In genomic region chr8:21911931-21912330, GRCm38 (mm10) we compare ENCODE assay signal across 29 mouse cellular contexts. TPM values are rescaled to one million over a fixed set of nuclear protein-coding genes. Genes with fewer than 3 reads are reported as not detected.
"Had no signal": no experiment of that assay in that cellular context is flagged by ENCODE, and none has a peak within 500 bp of the region (broad histone marks: within the 10 kb centered on the region; RNA-seq: fewer than 3 reads in every experiment).

No protein-coding gene starts in this region.

- DNase-seq: cerebellum, adult 9-11 months; cerebellum, postnatal 10 days; cerebellum, postnatal 14 days; cerebellum, postnatal 25 days; embryo, embryonic 11 days; forebrain, postnatal 0 days; gastrocnemius, adult 2 months; gastrocnemius, postnatal 14 days; gastrocnemius, postnatal 25 days; gastrocnemius, postnatal 36 days; heart, adult 11 months; heart, adult 18-20 months; heart, adult 2 months had no signal

- H3K27ac ChIP-seq: embryonic facial prominence, embryonic 10.5 days; embryonic facial prominence, embryonic 12.5 days; embryonic facial prominence, embryonic 13.5 days; embryonic facial prominence, embryonic 15.5 days; forebrain, embryonic 10.5 days; forebrain, embryonic 12.5 days; forebrain, embryonic 13.5 days; forebrain, embryonic 15.5 days; gastrocnemius, adult 2 months; heart, adult 2 months; heart, embryonic 10.5 days had no signal

- H3K9me3 ChIP-seq: embryonic facial prominence, embryonic 10.5 days; embryonic facial prominence, embryonic 12.5 days; embryonic facial prominence, embryonic 13.5 days; embryonic facial prominence, embryonic 15.5 days; forebrain, embryonic 10.5 days; forebrain, embryonic 12.5 days; forebrain, embryonic 13.5 days; forebrain, embryonic 15.5 days; heart, embryonic 10.5 days had no signal

- H3K9ac ChIP-seq: embryonic facial prominence, embryonic 12.5 days; embryonic facial prominence, embryonic 13.5 days; embryonic facial prominence, embryonic 15.5 days; forebrain, embryonic 12.5 days; forebrain, embryonic 13.5 days; forebrain, embryonic 15.5 days; forebrain, postnatal 0 days had no signal

- H3K36me3 ChIP-seq: embryonic facial prominence, embryonic 10.5 days; embryonic facial prominence, embryonic 12.5 days; embryonic facial prominence, embryonic 13.5 days; embryonic facial prominence, embryonic 15.5 days; forebrain, embryonic 10.5 days; forebrain, embryonic 12.5 days; forebrain, embryonic 15.5 days; heart, embryonic 10.5 days had no signal

- H3K4me3 ChIP-seq: embryonic facial prominence, embryonic 10.5 days; embryonic facial prominence, embryonic 12.5 days; embryonic facial prominence, embryonic 13.5 days; embryonic facial prominence, embryonic 15.5 days; erythroblast, embryonic 14.5 days; forebrain, embryonic 10.5 days; forebrain, embryonic 12.5 days; forebrain, embryonic 13.5 days; forebrain, embryonic 15.5 days; gastrocnemius, adult 2 months; heart, adult 2 months; heart, embryonic 10.5 days had no signal

- H3K4me1 ChIP-seq: embryonic facial prominence, embryonic 10.5 days; embryonic facial prominence, embryonic 12.5 days; embryonic facial prominence, embryonic 13.5 days; embryonic facial prominence, embryonic 15.5 days; forebrain, embryonic 12.5 days; forebrain, embryonic 13.5 days; forebrain, embryonic 15.5 days; heart, embryonic 10.5 days had no signal

RNA-seq across cellular contexts. Expression of gene Defb11, which starts 5.7 kb away (rescaled TPM):
- total RNA-seq: common myeloid progenitor, adult 5-6 weeks; forebrain, postnatal 0 days; gastrocnemius, adult 18-20 months; gastrocnemius, adult 2 months; gastrocnemius, adult 8-10 months; gastrocnemius, postnatal 14 days; gastrocnemius, postnatal 25 days; gastrocnemius, postnatal 36 days; gastrocnemius, postnatal 4 days; granulocyte monocyte progenitor cell, adult 5-6 weeks; heart, adult 18-20 months; heart, adult 2 months; heart, adult 8-10 months had no signal

RNA-seq across cellular contexts. Expression of gene Defb15, which starts 20.6 kb away (rescaled TPM):
- total RNA-seq: common myeloid progenitor, adult 5-6 weeks; forebrain, postnatal 0 days; gastrocnemius, adult 18-20 months; gastrocnemius, adult 2 months; gastrocnemius, adult 8-10 months; gastrocnemius, postnatal 14 days; gastrocnemius, postnatal 25 days; gastrocnemius, postnatal 36 days; gastrocnemius, postnatal 4 days; granulocyte monocyte progenitor cell, adult 5-6 weeks; heart, adult 18-20 months; heart, adult 2 months; heart, adult 8-10 months had no signal

RNA-seq across cellular contexts. Expression of gene Defb35, which starts 26.2 kb away (rescaled TPM):
- total RNA-seq: common myeloid progenitor, adult 5-6 weeks; forebrain, postnatal 0 days; gastrocnemius, adult 18-20 months; gastrocnemius, adult 2 months; gastrocnemius, adult 8-10 months; gastrocnemius, postnatal 14 days; gastrocnemius, postnatal 25 days; gastrocnemius, postnatal 36 days; gastrocnemius, postnatal 4 days; granulocyte monocyte progenitor cell, adult 5-6 weeks; heart, adult 18-20 months; heart, adult 2 months; heart, adult 8-10 months had no signal

RNA-seq across cellular contexts. Expression of gene Defb9, which starts 26.7 kb away (rescaled TPM):
- total RNA-seq: common myeloid progenitor, adult 5-6 weeks; forebrain, postnatal 0 days; gastrocnemius, adult 18-20 months; gastrocnemius, adult 2 months; gastrocnemius, adult 8-10 months; gastrocnemius, postnatal 14 days; gastrocnemius, postnatal 25 days; gastrocnemius, postnatal 36 days; gastrocnemius, postnatal 4 days; granulocyte monocyte progenitor cell, adult 5-6 weeks; heart, adult 18-20 months; heart, adult 2 months; heart, adult 8-10 months had no signal

RNA-seq across cellular contexts. Expression of gene Defb13, which starts 34.6 kb away (rescaled TPM):
- total RNA-seq: common myeloid progenitor, adult 5-6 weeks; forebrain, postnatal 0 days; gastrocnemius, adult 18-20 months; gastrocnemius, adult 2 months; gastrocnemius, adult 8-10 months; gastrocnemius, postnatal 14 days; gastrocnemius, postnatal 25 days; gastrocnemius, postnatal 36 days; gastrocnemius, postnatal 4 days; granulocyte monocyte progenitor cell, adult 5-6 weeks; heart, adult 18-20 months; heart, adult 2 months; heart, adult 8-10 months had no signal
